Mouse (Mus musculus) G1E (cell line): Measurements from ENCODE around the gene Xlr5a.
"Not testable (repeated sequence)": the region's sequence is repeated elsewhere in the genome, so short reads cannot be mapped to it uniquely, and the experiment has no call there.

ENCODE experiments used
- CTCF ChIP-seq: IDR thresholded peaks from 2 replicates; pipeline ENCODE4 v1.5.1; 2012; ENCODE audit warnings: low read depth, low read length, inconsistent platforms, mixed read lengths
- GATA1 ChIP-seq: IDR thresholded peaks from 2 replicates; pipeline ENCODE4 v1.6.1; 2012; ENCODE audit warnings: borderline replicate concordance, low read length, inconsistent platforms, mixed read lengths
- POLR2AphosphoS5 ChIP-seq: IDR thresholded peaks from 2 replicates; pipeline ENCODE4 v1.6.1; 2012; ENCODE audit warnings: low read depth, low read length, inconsistent platforms; ENCODE audit not compliant: insufficient replicate concordance

- TF ChIP-seq CTCF, GATA1, POLR2AphosphoS5: not testable (repeated sequence)
Observed at GRCm38 (mm10) chrX:73295745-73296144, 3.0 kb upstream of the Xlr5a start.
